Mouse (Mus musculus): ENCODE measurements around the gene Tbck.
A peak's percentile ranks its signal among the peaks of the same experiment; 100 is the strongest.

Tbck gene

GRCm38 (mm10) chr3:132683447-132684230 lies at the start of gene Tbck:
Gene Tbck, plus strand, starts transcription at chr3:132684144.
- DNase-seq = peak; percentile 93

- DNase-seq = no peak
Measured at GRCm38 (mm10) chr3:132637080-132637479, 46.9 kb upstream of the Tbck start.

- DNase-seq = no peak
Measured at GRCm38 (mm10) chr3:132644071-132644470, 39.9 kb upstream of the Tbck start.

- no peak for DNase-seq
Measured at GRCm38 (mm10) chr3:132646814-132647213, 37.1 kb upstream of the Tbck start.

- no peak for DNase-seq
Measured at GRCm38 (mm10) chr3:132649368-132649767, 34.6 kb upstream of the Tbck start.

- DNase-seq = no peak
Measured at GRCm38 (mm10) chr3:132650191-132650590, 33.8 kb upstream of the Tbck start.

- DNase-seq = no peak
Measured at GRCm38 (mm10) chr3:132651776-132652175, 32.2 kb upstream of the Tbck start.

- DNase-seq = no peak
Measured at GRCm38 (mm10) chr3:132653959-132654358, 30.0 kb upstream of the Tbck start.

GRCm38 (mm10) chr3:132655955-132656354 lies 28.0 kb upstream of the Tbck start:
- no peak for DNase-seq

GRCm38 (mm10) chr3:132677494-132677893 lies 6.5 kb upstream of the Tbck start:
- no peak for DNase-seq

GRCm38 (mm10) chr3:132684231-132684928 lies 436 bp downstream of the Tbck start, which contains the start of gene Aimp1:
Gene Aimp1, minus strand, starts transcription at chr3:132684370.
- no peak for DNase-seq

- DNase-seq = no peak
Measured at GRCm38 (mm10) chr3:132701368-132701767, 17.4 kb downstream of the Tbck start.

GRCm38 (mm10) chr3:132704216-132704615 lies 20.3 kb downstream of the Tbck start:
- DNase-seq = no peak

- no peak for DNase-seq
Measured at GRCm38 (mm10) chr3:132706977-132707376, 23.0 kb downstream of the Tbck start.

- no peak for DNase-seq
Measured at GRCm38 (mm10) chr3:132713913-132714312, 30.0 kb downstream of the Tbck start.

- no peak for DNase-seq
Measured at GRCm38 (mm10) chr3:132717316-132717715, 33.4 kb downstream of the Tbck start.

- DNase-seq = no peak
Measured at GRCm38 (mm10) chr3:132724326-132724725, 40.4 kb downstream of the Tbck start.

GRCm38 (mm10) chr3:132744287-132745146 lies 60.6 kb downstream of the Tbck start:
- no peak for DNase-seq

GRCm38 (mm10) chr3:132747036-132747435 lies 63.1 kb downstream of the Tbck start:
- DNase-seq = peak; percentile 17

- DNase-seq = no peak
Measured at GRCm38 (mm10) chr3:132747766-132748165, 63.8 kb downstream of the Tbck start.

GRCm38 (mm10) chr3:132748750-132749149 lies 64.8 kb downstream of the Tbck start:
- DNase-seq = no peak

- DNase-seq = no peak
Measured at GRCm38 (mm10) chr3:132752772-132753171, 68.8 kb downstream of the Tbck start.

- no peak for DNase-seq
Measured at GRCm38 (mm10) chr3:132756274-132756673, 72.3 kb downstream of the Tbck start.
